Mouse (Mus musculus) layer of hippocampus, postnatal 14 days (tissue): ENCODE measurements at regions not wholly inside any gene's neighbourhood (a gene's known extent, or its start where the extent isn't known, plus 50 kb on each side); places are given as distances from the start of the nearest gene placed in this dataset.
A peak's percentile ranks its signal among the peaks of the same experiment; 100 is the strongest.

ENCODE experiments used
- DNase-seq, 2 experiments: peaks; one replicate each; pipeline ENCODE4 v3.0.0; 2021 to 2022; ENCODE audit warnings: low spot score in 2 of 2, mixed read lengths in 1 of 2

DNA sequence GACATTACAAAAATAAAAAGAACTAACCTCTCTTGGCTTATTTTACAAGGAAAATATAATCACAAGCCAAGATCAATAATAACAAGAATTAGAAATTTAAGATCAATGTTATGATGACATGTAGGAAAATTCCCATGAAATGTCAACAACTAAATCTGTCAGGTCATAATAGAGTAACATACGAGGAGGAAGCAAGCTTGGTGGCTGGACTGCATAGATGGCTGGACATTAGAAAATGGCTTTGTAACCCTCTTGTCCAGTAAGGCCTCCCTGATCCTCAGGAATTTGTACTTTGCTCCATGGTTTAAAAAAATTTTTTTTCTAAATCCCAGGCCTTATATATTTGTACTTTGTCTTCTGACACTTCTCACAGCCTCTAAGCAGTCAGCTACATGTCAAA lies 132.7 kb upstream of the Aoah start:
- DNase-seq: no peak

DNA sequence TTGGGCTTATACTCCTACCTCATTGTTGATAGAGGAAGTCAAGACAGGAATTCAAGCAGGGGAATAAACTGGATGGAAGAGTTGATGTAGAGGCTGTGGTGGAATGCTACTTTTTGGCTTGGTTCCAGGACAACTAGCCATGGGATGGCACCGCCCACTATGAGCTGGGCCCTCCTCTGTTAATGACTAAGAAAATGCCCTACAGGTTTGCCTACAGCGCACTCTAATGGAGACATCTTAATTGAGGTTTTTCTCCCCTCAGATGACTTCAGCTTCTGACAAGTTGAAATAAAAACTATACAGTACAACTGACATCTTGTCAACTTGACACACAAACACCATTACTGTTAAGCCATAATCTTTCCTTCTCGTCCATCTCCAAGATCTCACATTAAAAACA lies 115.2 kb upstream of the Aoah start:
- no peak for DNase-seq

DNA sequence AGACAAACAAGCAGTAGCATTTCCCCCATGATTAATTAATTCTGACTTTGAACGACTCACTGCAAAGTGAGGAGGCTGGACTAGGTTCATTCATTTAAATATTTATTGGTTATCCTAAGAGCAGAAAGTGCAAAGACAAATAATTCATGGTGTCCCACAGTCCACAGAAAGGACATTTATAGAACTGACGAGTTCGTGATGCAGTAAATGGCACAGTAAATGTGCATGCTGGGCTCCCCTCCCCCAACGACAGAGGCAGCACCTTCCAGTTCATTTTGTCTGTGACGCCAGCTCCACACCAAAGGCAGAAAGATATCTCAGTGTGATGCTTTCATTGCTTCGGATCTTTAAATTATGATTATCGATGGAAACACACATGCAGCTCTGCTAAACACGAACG lies 107.0 kb upstream of the Aoah start:
- DNase-seq: no peak

DNA sequence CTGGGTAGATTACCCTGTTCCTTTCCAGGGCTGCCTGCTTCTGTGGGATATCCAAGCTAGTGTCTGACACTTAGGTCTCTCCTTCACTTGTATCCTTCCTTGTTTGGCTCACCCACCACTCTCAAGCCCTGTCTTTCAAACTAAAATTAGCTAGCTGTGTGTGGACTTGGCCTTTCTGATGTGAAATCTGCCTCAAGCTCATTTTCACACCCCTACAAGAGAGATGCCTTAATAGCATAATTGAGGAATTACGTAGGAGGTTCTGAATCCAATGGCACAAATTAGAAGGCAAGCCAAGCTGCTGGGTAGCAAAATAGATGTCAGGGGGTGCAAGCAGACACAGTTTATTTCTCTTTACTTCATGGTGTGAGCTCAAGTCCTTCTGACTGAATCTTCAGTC lies 106.5 kb upstream of the Aoah start:
- DNase-seq: no peak

DNA sequence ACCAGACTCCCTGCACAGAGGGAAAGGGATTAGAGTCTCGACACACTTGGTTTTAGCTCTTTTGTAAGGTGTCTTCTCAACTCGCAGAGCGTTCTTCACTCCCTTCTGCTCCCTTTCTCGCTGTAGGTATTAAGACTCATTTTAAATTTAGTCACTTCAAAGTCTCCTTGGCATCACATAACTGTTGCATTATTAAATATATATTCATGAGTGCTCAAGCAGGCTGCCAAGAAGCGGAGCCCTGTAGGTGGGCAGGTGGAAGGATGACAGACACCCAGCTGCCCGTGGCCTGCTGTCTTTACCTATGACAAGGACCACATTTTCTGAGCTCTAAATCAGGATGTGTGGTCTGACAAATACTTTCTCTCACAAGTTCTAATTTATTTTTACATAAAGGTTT lies 82.4 kb upstream of the Aoah start:
- DNase-seq: no peak

DNA sequence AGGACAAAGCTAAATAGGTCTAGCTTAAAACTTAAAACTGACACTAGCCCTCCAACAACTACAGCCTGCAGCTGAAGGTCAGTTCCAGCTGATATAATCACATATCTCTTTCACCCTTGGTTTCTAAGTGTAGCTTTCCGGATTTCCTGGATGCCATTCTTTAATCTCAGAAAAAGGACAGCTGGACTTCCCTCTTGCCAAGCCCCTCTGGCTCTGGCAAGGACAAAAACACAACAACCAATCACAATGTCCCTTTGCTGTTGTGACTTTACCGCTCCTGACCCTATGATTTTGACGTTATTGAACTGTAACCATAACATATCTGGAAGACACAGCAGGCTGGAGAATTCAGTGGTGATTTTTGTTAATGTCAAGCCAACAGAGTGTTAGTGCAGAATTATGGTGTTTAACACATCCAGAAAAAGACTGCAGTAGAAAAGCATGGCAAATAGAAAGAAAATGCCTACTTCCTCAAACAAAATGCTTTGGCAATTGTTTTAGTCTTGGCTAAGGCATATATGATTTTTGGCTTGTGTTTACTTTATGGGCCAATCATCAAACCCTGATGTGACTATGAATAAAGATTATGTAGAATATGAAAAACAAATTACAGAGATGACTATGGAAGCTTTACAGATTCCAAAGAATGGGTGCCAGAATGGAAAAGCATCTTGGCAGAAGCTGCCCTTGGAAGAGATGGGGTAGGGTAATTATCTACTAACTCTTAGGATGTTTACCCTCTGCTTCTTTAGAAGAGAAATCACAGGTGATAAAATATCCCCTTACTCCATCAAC lies 70.4 kb upstream of the Aoah start:
- DNase-seq: peak in 1 of 2 experiments; percentile 12

GRCm38 (mm10) chr13:20724419-20724818 lies 69.5 kb upstream of the Aoah start:
- no peak for DNase-seq

- DNase-seq: peak in 1 of 2 experiments; percentile 15
Measured at GRCm38 (mm10) chr13:20725556-20725955, 68.4 kb upstream of the Aoah start.

- DNase-seq: no peak
Measured at GRCm38 (mm10) chr13:20728064-20728463, 65.8 kb upstream of the Aoah start.

- DNase-seq: no peak
Measured at GRCm38 (mm10) chr13:20733046-20733445, 60.9 kb upstream of the Aoah start.

DNA sequence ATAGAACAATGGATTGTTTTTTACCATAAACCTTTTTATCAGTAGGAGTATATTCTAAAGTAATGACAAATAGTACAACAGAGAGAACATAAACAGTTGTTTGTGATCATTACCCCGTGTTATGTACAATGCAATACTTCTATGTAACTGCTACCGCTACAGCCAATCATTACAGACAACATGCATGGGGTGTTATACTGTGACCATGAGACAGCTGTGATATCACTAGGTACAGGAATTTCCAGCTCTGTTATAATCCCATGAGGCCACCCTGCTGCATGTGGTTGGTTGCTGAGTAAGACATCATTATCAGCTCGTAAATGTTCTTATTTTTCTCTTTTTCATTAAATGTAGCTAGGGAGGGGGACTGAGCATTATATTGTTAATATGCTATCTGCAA lies 59.6 kb upstream of the Aoah start:
- DNase-seq: no peak

GRCm38 (mm10) chr13:20736609-20737008 lies 57.3 kb upstream of the Aoah start:
- DNase-seq: no peak
